Mouse (Mus musculus) kidney, postnatal 14 days (tissue): ENCODE data around the gene Cox8c.

Experiments
- DNase-seq: peaks from one replicate; pipeline ENCODE4 v3.0.0; 2022; ENCODE audit warnings: mixed read lengths

Cox8c gene

GRCm38 (mm10) chr12:102899091-102899490 is at the start of gene Cox8c:
TSS of gene Cox8c (plus strand) at chr12:102899316.
- no peak for DNase-seq

GRCm38 (mm10) chr12:102860806-102861205 is 38.3 kb upstream of the Cox8c start:
- no peak for DNase-seq

- DNase-seq, result no peak
These were observed 29.3 kb upstream of the Cox8c start for GRCm38 (mm10) chr12:102869802-102870201.

GRCm38 (mm10) chr12:102870527-102870926 is 28.6 kb upstream of the Cox8c start:
- DNase-seq, result no peak

- peak; percentile 59 for DNase-seq
These were observed 21.6 kb upstream of the Cox8c start for GRCm38 (mm10) chr12:102877301-102878030.

DNA sequence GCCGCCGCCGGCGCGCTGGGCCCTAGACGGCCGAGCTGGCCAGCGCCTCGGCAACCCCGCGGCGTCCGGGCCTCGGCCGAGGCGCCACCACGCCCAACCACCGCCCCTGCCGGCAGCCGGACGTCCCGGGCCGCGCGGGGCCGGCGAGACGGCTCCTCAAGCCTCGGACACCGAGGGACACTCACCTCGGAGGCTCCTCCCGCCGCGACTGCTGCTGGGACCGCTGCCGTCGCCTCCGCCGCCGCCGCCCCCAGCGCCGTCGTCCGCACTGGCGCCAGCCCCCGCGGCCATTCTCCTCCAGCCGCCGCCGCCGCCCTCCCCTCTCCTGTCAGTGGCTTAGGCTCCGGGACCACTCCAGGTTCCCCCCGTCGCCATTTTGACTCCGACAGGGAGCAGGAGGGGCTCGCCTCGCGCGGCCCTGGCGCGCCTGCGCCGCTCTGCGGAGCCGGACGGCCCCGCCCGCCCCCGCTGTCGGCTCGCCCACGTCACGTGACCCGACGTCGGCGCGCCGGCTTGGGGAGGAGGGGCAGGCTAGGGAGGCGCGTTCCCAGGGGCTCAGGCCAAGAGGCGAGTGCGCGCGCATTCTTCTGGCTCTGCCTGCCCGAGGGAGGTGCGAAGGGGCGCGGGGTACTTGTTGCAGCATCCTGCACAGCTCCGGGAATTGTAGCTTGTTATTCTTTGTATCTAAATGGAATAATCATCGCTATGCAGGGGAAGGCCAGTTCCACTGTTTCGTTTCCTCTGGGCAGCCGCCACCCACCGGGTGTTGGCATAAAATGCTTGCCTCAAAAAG is 20.9 kb upstream of the Cox8c start, which contains the start of gene Btbd7:
Gene Btbd7 (minus strand): TSS at position 441 of the 793 bp plus-strand sequence.
- DNase-seq, result peak; percentile 99

GRCm38 (mm10) chr12:102878901-102879300 is 20.2 kb upstream of the Cox8c start:
- peak; percentile 29 for DNase-seq

- DNase-seq, result peak; percentile 30
These were observed 13.4 kb upstream of the Cox8c start for GRCm38 (mm10) chr12:102885735-102886134.

DNA sequence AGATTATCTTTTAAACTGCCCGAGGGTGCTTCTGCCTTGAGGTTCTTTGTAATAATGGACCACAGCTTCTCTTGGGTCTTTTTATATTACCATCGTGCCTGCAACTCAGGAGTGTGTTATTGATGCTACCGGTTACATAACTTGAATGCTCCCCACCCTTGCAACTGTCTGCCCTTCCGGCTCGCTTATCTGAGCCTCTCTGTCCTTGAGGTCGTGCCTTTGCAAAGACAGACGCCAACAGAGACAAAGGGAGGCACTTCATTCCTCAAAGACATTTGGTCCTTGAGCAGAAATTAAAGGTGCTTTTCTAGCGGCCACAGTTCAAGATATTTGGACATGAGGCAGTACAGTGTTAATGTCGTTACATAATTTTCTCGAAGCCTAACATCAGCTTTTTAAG is 11.8 kb upstream of the Cox8c start:
- DNase-seq, result no peak

GRCm38 (mm10) chr12:102888568-102888967 is 10.5 kb upstream of the Cox8c start:
- no peak for DNase-seq

GRCm38 (mm10) chr12:102908191-102908590 is 9.1 kb downstream of the Cox8c start:
- no peak for DNase-seq

GRCm38 (mm10) chr12:102916073-102916472 is 17.0 kb downstream of the Cox8c start:
- no peak for DNase-seq

GRCm38 (mm10) chr12:102929764-102930163 is 30.6 kb downstream of the Cox8c start:
- DNase-seq, result peak; percentile 4

GRCm38 (mm10) chr12:102930335-102930734 is 31.2 kb downstream of the Cox8c start:
- DNase-seq, result no peak

GRCm38 (mm10) chr12:102930789-102931188 is 31.7 kb downstream of the Cox8c start:
- no peak for DNase-seq

- no peak for DNase-seq
These were observed 36.8 kb downstream of the Cox8c start for GRCm38 (mm10) chr12:102935892-102936291.

- no peak for DNase-seq
These were observed 46.5 kb downstream of the Cox8c start for GRCm38 (mm10) chr12:102945571-102945970.

DNA sequence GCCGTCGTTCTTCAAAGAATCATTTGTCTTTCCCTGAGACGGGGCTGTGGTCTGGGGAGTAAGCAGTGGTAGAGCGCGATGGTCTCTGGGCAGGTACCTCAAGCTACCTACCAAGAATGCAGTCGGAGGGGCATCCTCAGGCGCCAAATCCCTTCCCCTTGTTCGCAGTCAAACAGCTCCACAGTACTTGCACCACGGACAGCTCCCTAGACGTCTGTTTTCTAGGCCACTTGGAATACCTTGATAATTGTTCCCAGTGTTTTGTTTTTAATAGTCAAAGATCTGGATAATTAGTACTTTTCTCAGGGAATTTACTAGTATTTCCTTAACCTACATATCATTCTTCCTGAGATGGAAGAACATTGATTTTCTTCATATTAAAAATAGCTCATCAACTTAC is 48.7 kb downstream of the Cox8c start:
- no peak for DNase-seq

GRCm38 (mm10) chr12:102948778-102949394 is 49.8 kb downstream of the Cox8c start, which contains the start of gene Unc79:
TSS of gene Unc79 (plus strand) at chr12:102948859.
- DNase-seq, result peak; percentile 41

- peak; percentile 57 for DNase-seq
These were observed 50.5 kb downstream of the Cox8c start for GRCm38 (mm10) chr12:102949395-102950208.
